ENCODE assay signal across 8 mouse cellular contexts in the genomic region with DNA sequence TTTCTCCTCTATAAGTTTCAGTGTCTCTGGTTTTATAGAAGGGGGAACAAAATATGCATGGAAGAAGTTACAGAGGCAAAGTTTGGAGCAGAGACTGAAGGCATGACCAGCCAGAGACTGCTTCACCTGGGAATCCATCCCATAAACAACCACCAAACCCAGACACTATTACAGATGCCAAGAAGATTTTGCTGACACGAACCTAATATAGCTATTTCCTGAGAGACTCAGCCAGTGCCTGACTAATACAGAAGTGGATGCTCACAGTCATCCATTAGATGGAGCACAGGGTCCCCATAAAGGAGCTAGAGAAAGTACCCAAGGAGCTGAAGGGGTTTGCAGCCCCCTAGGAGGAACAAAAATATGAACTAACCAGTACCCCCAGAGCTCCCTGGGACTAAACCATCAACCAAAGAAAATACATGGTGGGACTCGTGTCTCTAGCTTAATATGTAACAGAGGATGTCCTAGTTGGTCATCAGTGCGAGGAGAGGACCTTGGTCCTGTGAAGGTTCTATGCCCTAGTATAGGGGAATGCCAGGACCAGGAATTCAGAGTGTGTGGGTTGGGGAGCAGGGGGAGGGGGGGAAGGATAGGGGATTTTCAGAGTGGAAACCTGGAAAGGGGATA.
DNase-seq lines count a peak whose midpoint lies in the region; TF ChIP-seq lines count a peak whose summit lies in the region.
"Not testable (repeated sequence)": the region's sequence is repeated elsewhere in the genome, so short reads cannot be mapped to it uniquely, and the experiment has no call there.

No protein-coding gene starts in this region.

- 46% methylated on average over 3 of the region's 3 CpGs for WGBS in kidney, adult 2 months

- H3K36me3 ChIP-seq in kidney, adult 2 months (ENCODE audit: control insufficient read depth, insufficient read depth, low read length) = not testable (repeated sequence)

- H3K27ac ChIP-seq in kidney, adult 2 months (ENCODE audit: insufficient read depth, low read depth, low read length) = peak overlapping the region; percentile 16; the same call in 1 of the 2 replicates

- not testable (repeated sequence) for H3K4me1 ChIP-seq in kidney, adult 2 months (ENCODE audit: control insufficient read depth, insufficient read depth, low read length)

- H3K4me3 ChIP-seq in kidney, adult 2 months (ENCODE audit: insufficient read depth, low read depth, low read length) = not testable (repeated sequence)

- DNase-seq in kidney, adult 11 months = peak; percentile 61
- peak; percentile 49 for DNase-seq in kidney, adult 18-20 months
- peak; percentile 84 for DNase-seq in kidney, adult 2 months
- DNase-seq in kidney, adult 8-10 months = peak; percentile 56 to 79
- DNase-seq in kidney, adult 9 months = peak; percentile 82
- DNase-seq in kidney, postnatal 14 days = peak; percentile 6
- DNase-seq in kidney, postnatal 25 days = peak; percentile 16 to 47
- peak; percentile 45 to 62 for DNase-seq in kidney, postnatal 36 days

- not testable (repeated sequence) for H3K27me3 ChIP-seq in kidney, adult 2 months (replicated peaks; ENCODE audit: control insufficient read depth, insufficient read depth, low read length)

- TF ChIP-seq CTCF in kidney, adult 2 months (conservative IDR thresholded peaks at IDR 0.05; ENCODE audit: insufficient read depth, insufficient read length, low read depth, low read length) = not testable (repeated sequence)

- not testable (repeated sequence) for TF ChIP-seq POLR2A in kidney, adult 2 months (IDR thresholded peaks at IDR 0.05; ENCODE audit: low read depth, low read length)

Comparison
In these comparisons a context has a peak if more than half of its experiments do, and no peak if none do; other contexts are left out.
1. DNase-seq: peak in every context shown above with its lines; median percentile 84 in kidney, adult 2 months; 82 in kidney, adult 9 months; 68 in kidney, adult 8-10 months; 61 in kidney, adult 11 months; 54 in kidney, postnatal 36 days; 49 in kidney, adult 18-20 months; 32 in kidney, postnatal 25 days; 6 in kidney, postnatal 14 days.